Mouse (Mus musculus): Measurements from ENCODE around the gene Dhx58. TPM values are rescaled to one million over a fixed set of nuclear protein-coding genes. Genes with fewer than 3 reads are reported as not detected.

Gene Dhx58
- polyA plus RNA-seq, 1 experiment from 2014 or later, result 1.9 TPM

DNA sequence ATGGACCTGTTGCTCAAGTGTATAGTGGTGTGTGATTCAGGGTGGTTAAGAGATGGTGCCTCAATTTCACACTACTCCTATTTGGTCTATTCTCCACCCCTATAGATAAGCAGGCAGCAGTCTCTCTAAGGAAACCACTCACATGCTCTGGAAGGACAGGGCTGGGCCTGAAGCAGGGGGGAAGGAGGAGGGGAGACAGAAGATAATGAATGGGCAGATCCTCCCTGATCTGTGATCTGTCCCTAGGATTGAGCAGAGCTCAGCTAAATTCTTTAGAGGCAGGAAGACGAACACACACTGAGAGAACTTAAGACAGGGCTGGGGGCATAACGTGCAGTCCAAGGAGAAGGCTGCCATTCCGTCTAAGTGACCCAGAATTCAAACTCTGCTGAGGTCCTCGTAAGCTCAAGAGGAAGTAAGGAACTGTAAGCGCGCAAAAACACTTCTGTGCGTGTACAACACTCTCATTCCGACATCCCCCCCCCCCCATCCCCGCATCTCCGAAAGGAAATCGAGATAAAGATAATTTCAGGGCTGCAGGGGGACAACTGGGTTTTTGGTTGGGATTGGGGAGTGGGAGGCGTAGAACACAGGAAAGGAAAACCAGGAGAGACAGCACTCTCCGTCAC lies 33.1 kb upstream of the Dhx58 start:
- Histone ChIP-seq H3K9me3 (no peaks in the 10 kb centered on the region), H3K36me3 (peaks cover 11% of the 10 kb centered on the region), H3K4me1 (peaks cover 27% of the 10 kb centered on the region), H3K9ac (peak overlapping the region; percentile 95), H3K27me3 (replicated peaks) (peaks cover 18% of the 10 kb centered on the region), H3K4me2 (peak overlapping the region; percentile 81), H3K4me3 (peak overlapping the region; percentile 87), H3K27ac (replicated peaks) (peak overlapping the region; percentile 74)
- WGBS, result under 1% methylated on average over 13 of the region's 13 CpGs
- ATAC-seq (ENCODE audit: extremely low read depth, insufficient number of reproducible peaks, low FRiP score, low TSS enrichment), result no peak

DNA sequence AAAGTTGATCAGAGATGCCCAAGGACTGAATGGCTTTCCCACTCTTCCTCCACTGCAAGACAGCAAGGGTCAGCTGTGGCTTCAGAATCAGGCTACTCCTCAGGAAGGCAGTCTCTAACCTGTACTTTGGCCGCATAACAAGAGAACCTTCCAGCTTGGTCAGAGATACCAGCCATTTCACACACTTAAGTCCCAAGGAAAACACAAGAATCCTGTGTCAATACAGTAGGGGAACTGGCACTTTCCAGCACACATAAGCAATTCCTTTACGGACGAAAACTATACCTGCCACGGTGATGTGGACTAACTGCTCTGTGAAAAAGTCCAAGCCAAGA lies 32.6 kb upstream of the Dhx58 start:
- H3K4me3 ChIP-seq, result peak overlapping the region; percentile 87
- 60% methylated on average over 4 of the region's 4 CpGs for WGBS
- peak overlapping the region; percentile 95 for H3K9ac ChIP-seq
- H3K4me1 ChIP-seq, result peaks cover 27% of the 10 kb centered on the region
- no peak for ATAC-seq (ENCODE audit: extremely low read depth, insufficient number of reproducible peaks, low FRiP score, low TSS enrichment)
- H3K27ac ChIP-seq (replicated peaks), result peak overlapping the region; percentile 74; the same call in 1 of the 2 replicates
- H3K4me2 ChIP-seq, result peak overlapping the region; percentile 81
- peaks cover 16% of the 10 kb centered on the region for H3K36me3 ChIP-seq
- no peaks in the 10 kb centered on the region for H3K9me3 ChIP-seq
- peaks cover 18% of the 10 kb centered on the region for H3K27me3 ChIP-seq (replicated peaks)

DNA sequence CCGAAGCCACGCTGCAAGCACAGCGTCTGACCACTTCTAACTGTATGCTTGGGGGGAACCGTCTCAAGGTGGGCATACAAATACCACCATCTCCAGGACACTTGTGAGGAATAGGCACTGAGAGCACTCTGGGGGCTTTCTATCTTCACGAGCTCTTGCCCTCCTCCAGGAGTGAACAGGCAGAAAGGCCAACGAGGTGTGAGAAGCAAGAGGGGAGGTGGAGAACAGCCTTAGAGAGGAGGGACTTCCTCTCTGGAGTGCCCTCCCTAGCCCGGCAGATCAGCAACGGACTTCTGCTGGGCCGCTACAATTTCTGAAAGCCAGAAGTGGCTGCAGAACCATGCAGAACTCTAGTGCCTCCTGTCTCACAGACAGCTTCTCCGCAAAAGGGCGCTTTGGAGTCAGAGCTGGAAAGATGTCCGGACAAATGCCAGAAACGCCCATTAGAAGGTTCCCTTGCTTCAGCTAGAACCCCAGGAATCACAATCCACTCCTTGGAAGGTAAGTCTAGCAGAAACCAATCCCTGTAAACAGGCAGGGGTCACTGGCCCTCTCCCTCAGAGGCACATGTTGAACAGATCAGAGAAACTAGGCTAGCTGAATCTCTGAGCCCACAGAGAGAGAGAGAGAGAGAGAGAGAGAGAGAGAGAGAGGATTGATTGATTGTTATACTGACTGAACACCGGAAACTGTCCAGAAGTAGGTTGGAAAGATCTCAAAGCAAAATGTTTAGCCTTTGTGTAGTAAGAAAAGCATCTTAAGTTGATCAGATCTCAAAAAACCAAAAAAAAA lies 32.1 kb upstream of the Dhx58 start:
- WGBS, result 60% methylated on average over 14 of the region's 14 CpGs
- H3K4me2 ChIP-seq, result peak overlapping the region; percentile 81
- peak overlapping the region; percentile 87 for H3K4me3 ChIP-seq
- peaks cover 27% of the 10 kb centered on the region for H3K4me1 ChIP-seq
- peak overlapping the region; percentile 74 for H3K27ac ChIP-seq (replicated peaks)
- no peak for ATAC-seq (ENCODE audit: extremely low read depth, insufficient number of reproducible peaks, low FRiP score, low TSS enrichment)
- peaks cover 18% of the 10 kb centered on the region for H3K36me3 ChIP-seq
- peaks cover 14% of the 10 kb centered on the region for H3K27me3 ChIP-seq (replicated peaks)
- H3K9me3 ChIP-seq, result no peaks in the 10 kb centered on the region
- H3K9ac ChIP-seq, result peak overlapping the region; percentile 95

DNA sequence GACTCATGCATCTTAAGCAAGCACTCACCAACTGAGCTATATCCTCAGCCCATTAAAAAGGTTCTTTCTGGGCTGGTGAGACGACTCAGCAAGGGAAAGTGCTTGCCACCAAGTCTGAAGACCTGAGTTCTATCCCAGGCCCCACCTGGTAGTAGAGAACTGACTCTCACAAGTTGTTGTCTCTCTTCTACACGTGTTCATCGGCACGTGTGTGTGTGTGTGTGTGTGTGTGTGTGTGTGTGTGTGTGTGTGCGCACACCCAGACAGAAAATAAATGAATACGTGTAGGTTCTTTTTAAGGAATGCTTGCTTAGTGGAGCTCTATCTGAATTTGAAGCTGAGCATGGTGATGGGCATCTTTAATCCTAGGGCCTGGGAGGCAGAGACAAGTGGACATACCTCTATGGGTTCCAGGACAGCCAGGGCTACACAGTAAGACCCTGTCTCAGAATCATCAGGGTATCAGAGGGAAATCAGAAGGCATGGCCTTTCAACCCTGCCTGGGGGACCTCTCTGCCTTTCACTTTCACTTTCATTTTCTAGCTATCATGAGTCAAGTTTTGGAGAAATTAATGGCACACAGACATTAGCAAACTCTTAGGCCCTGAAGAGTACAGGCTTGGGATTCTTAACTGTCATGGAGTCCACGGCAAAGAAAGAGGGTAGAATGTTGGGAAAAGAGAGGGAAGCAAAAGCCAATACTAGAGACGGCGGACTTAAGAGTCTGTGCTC lies 31.2 kb upstream of the Dhx58 start:
- H3K27me3 ChIP-seq (replicated peaks), result peaks cover 8% of the 10 kb centered on the region
- 88% methylated on average over 9 of the region's 9 CpGs for WGBS
- no peak for ATAC-seq (ENCODE audit: extremely low read depth, insufficient number of reproducible peaks, low FRiP score, low TSS enrichment)

DNA sequence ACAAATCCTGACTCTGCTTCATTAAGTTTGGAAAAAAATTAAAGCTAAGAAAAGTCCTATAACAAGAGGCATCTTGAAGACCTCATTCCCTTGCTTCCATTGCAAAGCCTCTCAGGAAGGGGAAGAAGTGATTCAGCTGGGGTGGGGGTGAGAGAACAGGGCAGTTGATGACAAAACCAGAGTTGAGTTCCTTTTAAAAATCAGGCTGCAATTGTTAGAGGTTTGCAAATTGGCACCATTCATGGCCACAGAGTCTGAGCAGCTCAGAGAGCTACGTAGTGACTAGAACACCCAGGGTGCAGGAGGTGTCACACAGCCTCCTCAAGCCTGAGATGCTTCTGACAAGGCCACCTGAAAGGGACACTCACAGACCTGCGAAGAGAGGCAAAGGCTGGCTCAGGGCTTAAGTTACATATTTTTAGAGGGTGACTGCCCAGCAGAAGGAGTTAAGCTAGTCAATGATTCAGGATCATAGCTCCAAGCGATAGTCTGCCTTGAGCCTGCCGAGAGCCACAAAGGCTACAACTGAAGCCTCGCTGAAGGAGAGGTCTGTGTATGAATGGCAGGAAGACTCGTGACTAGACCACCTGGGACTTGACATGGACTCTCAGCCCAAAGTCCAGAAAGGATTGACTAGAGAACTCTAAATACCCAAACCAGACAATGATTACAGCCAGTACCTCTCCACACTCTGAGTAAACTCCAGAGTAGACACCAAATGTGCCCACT lies 26.6 kb upstream of the Dhx58 start:
- H3K36me3 ChIP-seq, result peaks cover 37% of the 10 kb centered on the region
- peaks cover 9% of the 10 kb centered on the region for H3K4me1 ChIP-seq
- H3K9ac ChIP-seq, result no peak overlapping the region
- 81% methylated on average over 6 of the region's 6 CpGs for WGBS
- H3K27me3 ChIP-seq (replicated peaks), result no peaks in the 10 kb centered on the region
- no peak overlapping the region for H3K4me3 ChIP-seq
- ATAC-seq (ENCODE audit: extremely low read depth, insufficient number of reproducible peaks, low FRiP score, low TSS enrichment), result no peak
- no peaks in the 10 kb centered on the region for H3K9me3 ChIP-seq
- no peak overlapping the region for H3K27ac ChIP-seq (replicated peaks)
- no peak overlapping the region for H3K4me2 ChIP-seq

More for the DNA sequence above, 31.2 kb upstream of the Dhx58 start:
- Histone ChIP-seq H3K36me3 (peaks cover 18% of the 10 kb centered on the region), H3K4me3 (peak overlapping the region; percentile 87), H3K4me2 (peak overlapping the region; percentile 81), H3K4me1 (peaks cover 27% of the 10 kb centered on the region), H3K9ac (peak overlapping the region; percentile 95), H3K9me3 (no peaks in the 10 kb centered on the region), H3K27ac (replicated peaks) (no peak overlapping the region; the same call in 1 of the 2 replicates)

DNA sequence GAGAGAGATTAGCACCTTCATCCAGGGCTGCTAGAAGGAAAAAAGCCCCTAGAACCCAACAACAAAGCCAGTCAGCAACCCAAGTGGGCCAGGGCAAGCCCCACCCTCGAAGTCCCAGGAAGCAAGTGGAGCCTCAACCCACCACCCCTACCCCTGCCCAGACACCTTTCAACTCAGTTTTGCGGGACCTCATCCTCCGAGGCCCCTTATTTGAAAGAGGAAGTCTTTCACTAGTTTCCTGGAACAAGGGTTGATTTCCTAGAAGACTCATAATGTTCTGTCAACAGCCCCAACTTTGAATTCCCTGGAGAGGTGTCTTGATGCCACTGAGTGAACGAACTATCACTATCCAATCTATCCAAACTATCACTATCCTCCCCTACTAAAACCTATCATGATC lies 25.9 kb upstream of the Dhx58 start:
- Histone ChIP-seq H3K27ac (replicated peaks) (no peak overlapping the region), H3K4me3 (no peak overlapping the region), H3K9me3 (no peaks in the 10 kb centered on the region), H3K4me1 (peaks cover 11% of the 10 kb centered on the region), H3K36me3 (peaks cover 37% of the 10 kb centered on the region), H3K27me3 (replicated peaks) (no peaks in the 10 kb centered on the region), H3K4me2 (no peak overlapping the region), H3K9ac (no peak overlapping the region)
- WGBS, result 79% methylated on average over 4 of the region's 4 CpGs
- ATAC-seq (ENCODE audit: extremely low read depth, insufficient number of reproducible peaks, low FRiP score, low TSS enrichment), result no peak

DNA sequence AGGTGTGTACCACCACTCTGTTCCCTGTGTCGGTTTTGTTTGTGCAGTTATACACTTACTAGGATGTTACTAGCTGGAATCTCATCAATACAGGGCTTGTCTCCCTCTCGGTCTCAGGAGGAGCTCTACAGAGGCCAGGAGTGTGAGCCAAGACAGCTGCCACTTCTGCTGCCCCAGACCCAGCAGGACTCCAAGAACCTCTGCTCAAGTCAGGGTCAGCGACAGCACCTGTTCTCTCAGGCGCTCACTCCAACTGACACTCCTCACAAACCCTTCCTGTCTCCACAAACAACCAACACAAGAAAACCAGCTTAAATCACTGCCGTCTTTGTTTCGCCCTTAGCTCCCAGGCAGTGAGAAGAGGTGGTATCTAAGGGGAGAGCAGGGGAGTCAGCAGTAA lies 24.5 kb upstream of the Dhx58 start:
- Histone ChIP-seq H3K4me1 (peaks cover 22% of the 10 kb centered on the region), H3K9me3 (no peaks in the 10 kb centered on the region), H3K4me3 (no peak overlapping the region), H3K36me3 (peaks cover 37% of the 10 kb centered on the region), H3K27ac (replicated peaks) (no peak overlapping the region), H3K27me3 (replicated peaks) (no peaks in the 10 kb centered on the region), H3K9ac (no peak overlapping the region), H3K4me2 (no peak overlapping the region)
- ATAC-seq (ENCODE audit: extremely low read depth, insufficient number of reproducible peaks, low FRiP score, low TSS enrichment), result no peak
- WGBS, result 85% methylated on average over 6 of the region's 6 CpGs

DNA sequence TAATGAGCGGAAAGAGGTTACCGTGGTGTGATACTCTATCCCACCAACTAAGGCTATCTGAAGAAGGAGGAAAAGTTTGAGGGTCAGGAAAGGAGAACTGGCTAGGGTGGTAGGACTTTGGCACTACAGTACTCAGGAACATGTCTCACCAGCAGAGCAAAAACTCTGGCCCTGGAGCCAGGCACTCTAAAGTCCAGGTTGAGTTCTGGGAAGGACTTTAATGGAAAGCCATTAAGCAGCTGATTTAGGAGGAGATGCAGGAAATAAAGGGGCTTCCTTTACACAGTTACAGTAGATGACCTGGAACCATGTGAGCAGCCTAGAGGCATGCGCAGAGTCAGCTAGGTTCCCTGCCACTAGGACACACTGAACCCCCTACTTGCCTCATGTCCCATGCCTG lies 23.1 kb upstream of the Dhx58 start:
- 94% methylated on average over 3 of the region's 3 CpGs for WGBS
- Histone ChIP-seq H3K4me3 (no peak overlapping the region), H3K27ac (replicated peaks) (no peak overlapping the region), H3K27me3 (replicated peaks) (no peaks in the 10 kb centered on the region), H3K9me3 (no peaks in the 10 kb centered on the region), H3K4me1 (peaks cover 36% of the 10 kb centered on the region), H3K9ac (no peak overlapping the region), H3K4me2 (no peak overlapping the region), H3K36me3 (peaks cover 25% of the 10 kb centered on the region)
- no peak for ATAC-seq (ENCODE audit: extremely low read depth, insufficient number of reproducible peaks, low FRiP score, low TSS enrichment)

DNA sequence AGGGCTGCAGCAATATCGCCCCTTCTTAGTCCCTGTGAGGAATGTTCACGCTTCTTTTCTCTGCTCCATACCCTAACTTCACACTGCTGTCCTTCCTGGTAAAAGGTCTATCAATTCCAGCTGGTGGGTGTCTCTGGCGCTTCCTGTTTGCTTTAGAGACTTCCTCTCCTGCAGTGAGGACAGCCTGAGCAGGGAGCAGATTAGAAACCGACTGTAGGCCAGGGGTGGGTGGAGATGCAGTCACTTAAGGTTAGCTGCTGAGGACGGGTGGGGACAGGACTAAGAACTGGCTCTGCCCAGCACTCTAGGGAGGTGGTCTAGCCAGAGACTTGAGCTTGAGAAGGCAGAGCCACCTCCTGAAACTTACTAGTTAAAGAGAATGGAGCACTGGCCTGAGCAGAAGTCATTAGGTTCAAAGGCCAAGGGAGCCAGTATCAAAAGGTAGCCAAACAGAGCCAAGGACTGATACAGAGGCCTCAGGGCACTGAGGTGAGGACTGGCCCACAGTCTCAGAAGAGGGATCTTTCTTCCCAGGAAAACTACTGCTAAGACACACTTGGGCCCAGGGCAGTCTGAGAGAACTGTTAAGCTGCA lies 20.9 kb upstream of the Dhx58 start:
- Histone ChIP-seq H3K4me1 (peaks cover 58% of the 10 kb centered on the region), H3K36me3 (peaks cover 18% of the 10 kb centered on the region), H3K27ac (replicated peaks) (peak overlapping the region; percentile 74), H3K4me2 (peak overlapping the region; percentile 0; the same call in 1 of the 2 replicates), H3K27me3 (replicated peaks) (no peaks in the 10 kb centered on the region), H3K9me3 (no peaks in the 10 kb centered on the region), H3K4me3 (no peak overlapping the region), H3K9ac (no peak overlapping the region; the same call in 1 of the 2 replicates)
- WGBS, result 26% methylated on average over 5 of the region's 5 CpGs
- ATAC-seq (ENCODE audit: extremely low read depth, insufficient number of reproducible peaks, low FRiP score, low TSS enrichment), result no peak

DNA sequence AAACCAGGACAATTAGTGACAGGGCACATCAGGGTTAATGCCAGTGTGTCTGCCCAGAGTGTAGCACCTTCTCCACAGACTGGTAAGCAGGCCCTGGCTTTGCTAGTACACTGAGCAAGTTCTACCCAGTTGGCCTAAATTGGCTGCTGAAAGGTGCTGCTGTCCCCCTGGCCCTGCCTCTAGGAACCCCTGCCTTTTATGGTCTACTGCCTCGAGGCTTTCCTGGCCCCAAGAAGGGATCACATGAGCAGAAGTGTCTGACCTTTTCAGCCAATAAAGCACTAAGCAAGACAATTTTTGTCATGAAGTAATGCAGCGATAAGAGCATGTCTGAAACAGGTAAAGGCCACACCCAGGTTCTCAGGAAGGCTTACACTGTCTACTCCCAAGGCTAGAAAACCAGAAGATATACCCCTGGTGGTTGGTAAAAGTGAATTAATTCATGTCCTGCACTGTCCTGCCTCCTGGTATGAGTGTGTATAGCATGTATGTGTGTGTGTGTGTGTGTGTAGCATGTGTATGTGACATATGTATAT lies 18.5 kb upstream of the Dhx58 start:
- Histone ChIP-seq H3K4me3 (no peak overlapping the region), H3K27ac (replicated peaks) (peak overlapping the region; percentile 85), H3K27me3 (replicated peaks) (no peaks in the 10 kb centered on the region), H3K36me3 (peaks cover 24% of the 10 kb centered on the region), H3K9me3 (no peaks in the 10 kb centered on the region), H3K4me2 (peak overlapping the region; percentile 40), H3K4me1 (peaks cover 67% of the 10 kb centered on the region), H3K9ac (peak overlapping the region; percentile 62)
- WGBS, result 40% methylated on average over 2 of the region's 2 CpGs
- no peak for ATAC-seq (ENCODE audit: extremely low read depth, insufficient number of reproducible peaks, low FRiP score, low TSS enrichment)
